Mouse (Mus musculus) heart, embryonic 14.5 days (tissue): ENCODE data around the gene Galr3. TPM values are rescaled to one million over a fixed set of nuclear protein-coding genes. Genes with fewer than 3 reads are reported as not detected.

Source experiments
- ATAC-seq: fragments of 200-750 bp; cut with Nextera tagmentation; 2 replicates; pipeline ENCODE4 v1.8.0; 2017; ENCODE audit warnings: low read depth, moderate TSS enrichment; ENCODE audit not compliant: insufficient number of reproducible peaks, insufficient read depth, low FRiP score
- H3K27ac ChIP-seq, 2 experiments: fragments of 200-500 bp in 1 of 2; fragments of 300-500 bp in 1 of 2; sonication (generic) in 1 of 2; replicated peaks in 1 of 2; 2 replicates each; pipeline ENCODE4 v1.5.1; 2012 to 2014; ENCODE audit warnings: low read depth in 2 of 2, low read length in 2 of 2, control low read depth in 1 of 2, mild to moderate bottlenecking in 1 of 2, mixed read lengths in 1 of 2; ENCODE audit not compliant: control insufficient read depth in 1 of 2, insufficient read depth in 1 of 2
- H3K27me3 ChIP-seq: fragments of 300-500 bp; sonication (generic); 2 replicates; pipeline ENCODE4 v1.6.1; 2014; ENCODE audit warnings: mild to moderate bottlenecking, low read length, control low read depth; ENCODE audit not compliant: control insufficient read depth, insufficient read depth
- H3K36me3 ChIP-seq: fragments of 300-500 bp; sonication (generic); 2 replicates; pipeline ENCODE4 v1.6.1; 2014; ENCODE audit warnings: mild to moderate bottlenecking, control low read depth, low read length, mixed read lengths; ENCODE audit not compliant: control insufficient read depth, insufficient read depth
- H3K4me1 ChIP-seq, 2 experiments: fragments of 200-500 bp in 1 of 2; fragments of 300-500 bp in 1 of 2; sonication (generic) in 1 of 2; 2 replicates each; pipeline ENCODE4 v1.6.1; 2012 to 2014; ENCODE audit warnings: low read length in 2 of 2, control low read depth in 1 of 2, mixed read lengths in 1 of 2; ENCODE audit not compliant: control insufficient read depth in 2 of 2, insufficient read depth in 2 of 2
- H3K4me2 ChIP-seq: fragments of 300-500 bp; sonication (generic); 2 replicates; pipeline ENCODE4 v1.6.1; 2014; ENCODE audit warnings: mild to moderate bottlenecking, low read length
- H3K4me3 ChIP-seq, 2 experiments: fragments of 200-500 bp in 1 of 2; fragments of 300-500 bp in 1 of 2; sonication (generic) in 1 of 2; 2 replicates each; pipeline ENCODE4 v1.5.1; 2012 to 2014; ENCODE audit warnings: low read length in 2 of 2, mild to moderate bottlenecking in 2 of 2, control low read depth in 1 of 2, low read depth in 1 of 2, moderate library complexity in 1 of 2; ENCODE audit not compliant: control insufficient read depth in 1 of 2, insufficient read depth in 1 of 2
- H3K9ac ChIP-seq: fragments of 300-500 bp; sonication (generic); 2 replicates; pipeline ENCODE4 v1.6.1; 2014; ENCODE audit warnings: mild to moderate bottlenecking, low read length
- H3K9me3 ChIP-seq: fragments of 300-500 bp; sonication (generic); 2 replicates; pipeline ENCODE4 v1.6.1; 2016; ENCODE audit warnings: low read length, control low read depth; ENCODE audit not compliant: control insufficient read depth
- WGBS: fragments of 180-500 bp; shearing (Covaris S2); extraction: QIAGEN DNeasy Blood & Tissue Kit; methylation state at CpG from one replicate; pipeline ENCODE4 v1.1.7; 2014; 5-methylcytosine and 5-hydroxymethylcytosine counted together
- polyA plus RNA-seq: library from polyadenylated mRNA; unstranded; fragments of >200 nt; fragmentation: Nextera tagmentation; extraction: Ambion mirVana; gene quantifications from 2 replicates; pipeline ENCODE4 v1.2.1, GENCODE M21; 2014

Galr3 gene
- polyA plus RNA-seq, 1 experiment from 2014 or later: not detected

GRCm38 (mm10) chr15:79011550-79011949, 30.1 kb upstream of the Galr3 start:
- Histone ChIP-seq H3K27me3 (no peaks in the 10 kb centered on the region), H3K4me2 (no peak overlapping the region), H3K9ac (no peak overlapping the region), H3K27ac (no peak overlapping the region), H3K4me3 (no peak overlapping the region), H3K9me3 (no peaks in the 10 kb centered on the region), H3K36me3 (peaks cover 9% of the 10 kb centered on the region), H3K4me1 (peaks cover 0 to 4% of the 10 kb centered on the region in 2 experiments; a peak in 2 of 4 replicates)
- ATAC-seq: no peak
- WGBS: 54% methylated on average over 10 of the region's 10 CpGs

GRCm38 (mm10) chr15:79013382-79013781, 28.3 kb upstream of the Galr3 start:
- no peak for ATAC-seq
- Histone ChIP-seq H3K9ac (no peak overlapping the region), H3K27ac (no peak overlapping the region), H3K4me1 (peaks cover 0 to 4% of the 10 kb centered on the region in 2 experiments; a peak in 2 of 4 replicates), H3K4me3 (no peak overlapping the region), H3K27me3 (no peaks in the 10 kb centered on the region), H3K9me3 (no peaks in the 10 kb centered on the region), H3K4me2 (no peak overlapping the region), H3K36me3 (no peaks in the 10 kb centered on the region)
- 62% methylated on average over 7 of the region's 7 CpGs for WGBS

GRCm38 (mm10) chr15:79018191-79018590, 23.5 kb upstream of the Galr3 start:
- H3K9me3 ChIP-seq: no peaks in the 10 kb centered on the region
- no peaks in the 10 kb centered on the region for H3K36me3 ChIP-seq
- H3K4me1 ChIP-seq: peaks cover 4 to 5% of the 10 kb centered on the region in 2 experiments
- H3K9ac ChIP-seq: no peak overlapping the region
- H3K27ac ChIP-seq: no peak overlapping the region
- no peak for ATAC-seq
- WGBS: 48% methylated on average over 4 of the region's 4 CpGs
- H3K27me3 ChIP-seq: no peaks in the 10 kb centered on the region
- H3K4me3 ChIP-seq: no peak overlapping the region
- no peak overlapping the region for H3K4me2 ChIP-seq

- 57% methylated on average over 3 of the region's 3 CpGs for WGBS
- Histone ChIP-seq H3K4me3 (no peak overlapping the region), H3K36me3 (no peaks in the 10 kb centered on the region), H3K4me1 (peaks cover 4 to 5% of the 10 kb centered on the region in 2 experiments), H3K9ac (no peak overlapping the region), H3K4me2 (no peak overlapping the region), H3K27me3 (no peaks in the 10 kb centered on the region), H3K27ac (no peak overlapping the region), H3K9me3 (no peaks in the 10 kb centered on the region)
- no peak for ATAC-seq
Measured at GRCm38 (mm10) chr15:79018886-79019285, 22.8 kb upstream of the Galr3 start.

GRCm38 (mm10) chr15:79022671-79023230, 18.9 kb upstream of the Galr3 start:
- 48% methylated on average over 10 of the region's 10 CpGs for WGBS
- no peak for ATAC-seq
- Histone ChIP-seq H3K9ac (0 out of 2 replicates have a peak overlapping the region, but pooled peaks have one; percentile 17), H3K27ac (no peak overlapping the region), H3K4me3 (no peak overlapping the region), H3K9me3 (no peaks in the 10 kb centered on the region), H3K4me2 (no peak overlapping the region), H3K4me1 (peaks cover 13 to 19% of the 10 kb centered on the region in 2 experiments), H3K27me3 (no peaks in the 10 kb centered on the region), H3K36me3 (no peaks in the 10 kb centered on the region)

- no peaks in the 10 kb centered on the region for H3K27me3 ChIP-seq
- H3K4me2 ChIP-seq: no peak overlapping the region
- H3K9me3 ChIP-seq: no peaks in the 10 kb centered on the region
- no peak overlapping the region for H3K9ac ChIP-seq
- no peak for ATAC-seq
- no peak overlapping the region for H3K4me3 ChIP-seq
- WGBS: 83% methylated on average over 1 of the region's 1 CpGs
- H3K36me3 ChIP-seq: no peaks in the 10 kb centered on the region
- peaks cover 13 to 19% of the 10 kb centered on the region in 2 experiments for H3K4me1 ChIP-seq
- no peak overlapping the region for H3K27ac ChIP-seq
Measured at GRCm38 (mm10) chr15:79023366-79023765, 18.3 kb upstream of the Galr3 start.

- H3K4me2 ChIP-seq: peak overlapping the region; percentile 39
- no peaks in the 10 kb centered on the region for H3K9me3 ChIP-seq
- 10% methylated on average over 15 of the region's 18 CpGs for WGBS
- H3K9ac ChIP-seq: peak overlapping the region; percentile 2; the same call in 1 of the 2 replicates
- no peak overlapping the region for H3K27ac ChIP-seq
- H3K27me3 ChIP-seq: no peaks in the 10 kb centered on the region
- no peaks in the 10 kb centered on the region for H3K36me3 ChIP-seq
- H3K4me1 ChIP-seq: peaks cover 24 to 26% of the 10 kb centered on the region in 2 experiments
- H3K4me3 ChIP-seq: peak overlapping the region in 1 of 2 experiments; percentile 0; a peak in 1 of 4 replicates
- no peak for ATAC-seq
Measured at GRCm38 (mm10) chr15:79025687-79026308, 15.9 kb upstream of the Galr3 start.
